Mouse (Mus musculus) T-helper 2 cell (primary cell): ENCODE measurements around the gene Cacna1a.

Source experiments
- in situ Hi-C: fragments of 300-600 bp; cut with MboI, MseI; formaldehyde crosslinking; loops from one replicate; pipeline ENCODE4 v1.15.1; 2025; ENCODE audit warnings: high pct_unique_total_duplicates

The Cacna1a gene

GRCm38 (mm10) chr8:84413886-84414851 is 25.9 kb downstream of the Cacna1a start:
- in situ Hi-C loops = no loop called here

DNA sequence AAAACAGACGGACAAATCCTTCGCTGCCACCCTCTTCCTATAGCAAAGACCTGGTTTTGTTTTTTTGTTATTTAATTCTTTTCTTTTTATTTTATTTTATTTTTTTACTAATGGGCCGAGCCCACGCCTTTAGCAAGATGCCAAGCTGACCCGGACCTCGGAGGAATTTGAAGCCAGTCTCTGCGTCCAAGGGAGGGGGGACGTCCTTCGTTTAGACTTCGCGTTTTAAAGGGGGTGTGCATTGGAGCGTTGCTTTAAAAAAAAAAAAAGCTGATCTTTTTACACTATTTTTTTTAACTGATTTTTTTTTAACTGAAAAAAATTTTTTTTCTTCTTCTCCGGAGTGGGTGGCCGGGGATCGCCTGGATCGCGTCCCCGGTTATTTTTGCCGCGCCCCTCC is 26.7 kb downstream of the Cacna1a start:
- in situ Hi-C loops = no loop called here

- in situ Hi-C loops = no loop called here
Observed at GRCm38 (mm10) chr8:84415378-84415898, 27.2 kb downstream of the Cacna1a start.

GRCm38 (mm10) chr8:84416041-84416440 is 27.8 kb downstream of the Cacna1a start:
- in situ Hi-C loops = no loop called here

DNA sequence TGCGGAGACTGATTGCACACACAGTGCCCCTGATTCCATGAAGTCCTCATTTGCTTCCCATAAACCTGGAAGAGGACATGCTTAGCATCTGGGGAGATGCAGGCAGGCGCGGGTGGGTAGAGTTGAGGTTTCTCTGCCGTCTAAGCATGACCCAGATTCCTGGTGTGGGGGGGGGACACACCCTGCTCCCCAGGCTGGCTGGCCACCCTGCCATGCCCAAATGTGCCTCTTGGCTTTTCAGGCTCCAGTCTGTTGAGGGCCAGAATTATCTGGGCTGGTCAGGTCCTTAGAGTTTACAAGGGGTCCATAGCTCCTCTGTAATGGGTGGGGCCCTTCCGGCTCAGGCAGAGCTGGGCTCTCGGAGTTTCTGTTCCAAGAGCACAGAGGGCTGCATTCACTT is 28.7 kb downstream of the Cacna1a start:
- in situ Hi-C loops = no loop called here

DNA sequence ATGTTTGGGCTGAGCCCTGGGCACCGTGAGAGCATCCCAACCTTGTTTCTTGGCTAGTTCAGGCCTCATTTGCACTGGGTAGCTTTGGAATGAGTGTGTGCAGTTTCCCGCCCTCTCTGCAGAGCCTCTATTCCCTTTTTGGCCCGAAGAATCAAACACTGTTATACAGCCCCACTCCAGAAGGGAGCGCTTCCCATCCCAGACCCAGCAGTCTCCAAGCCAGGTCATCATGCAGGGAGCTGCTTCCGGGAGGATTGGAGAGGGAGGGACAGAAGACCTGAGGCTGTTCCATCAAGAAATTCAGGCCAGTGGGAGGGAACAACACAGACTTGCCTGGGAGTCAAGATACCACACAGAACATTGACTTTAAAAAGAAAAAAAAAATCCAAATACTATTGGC is 29.6 kb downstream of the Cacna1a start:
- in situ Hi-C loops = no loop called here

GRCm38 (mm10) chr8:84424426-84424825 is 36.2 kb downstream of the Cacna1a start:
- in situ Hi-C loops = no loop called here

DNA sequence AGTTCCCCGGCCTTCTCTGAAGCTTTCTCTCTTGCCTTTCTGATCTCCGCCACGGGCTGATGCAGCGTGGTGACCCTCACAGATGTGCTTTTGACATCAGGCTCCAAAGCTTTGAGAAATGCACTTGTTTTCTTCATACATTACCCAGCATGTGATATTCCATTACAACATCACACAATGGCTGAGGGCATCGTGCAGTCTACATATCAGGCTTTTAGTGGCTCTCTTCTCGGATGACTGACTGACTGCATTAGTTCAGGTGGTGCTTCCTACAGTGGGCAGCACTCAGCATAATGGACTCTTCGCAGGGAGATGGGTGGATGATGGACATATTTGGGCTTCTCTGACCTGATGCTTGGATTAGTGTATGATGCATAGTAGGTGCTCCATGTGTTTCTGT is 37.8 kb downstream of the Cacna1a start:
- in situ Hi-C loops = no loop called here

DNA sequence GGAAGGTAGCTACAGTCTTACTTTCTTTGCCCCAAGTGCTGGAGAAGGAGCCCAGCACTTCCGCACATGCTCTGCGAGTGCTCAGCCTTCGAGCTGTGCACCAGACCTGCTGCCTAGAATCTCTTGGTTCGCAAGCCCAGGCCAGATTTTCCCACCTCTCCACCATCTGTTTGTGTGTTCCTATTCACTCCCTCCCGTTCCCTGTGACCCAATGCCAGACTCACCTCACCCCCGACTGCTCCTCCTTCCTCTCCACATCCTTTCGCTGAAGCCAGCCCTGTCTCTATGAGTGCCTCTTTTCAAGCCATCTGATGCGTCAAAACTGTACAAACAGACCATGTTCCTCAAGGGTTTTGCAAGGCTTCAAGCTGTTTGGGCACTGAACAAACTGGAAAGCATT is 38.3 kb downstream of the Cacna1a start:
- in situ Hi-C loops = no loop called here

- in situ Hi-C loops = no loop called here
Observed at GRCm38 (mm10) chr8:84428034-84428433, 39.8 kb downstream of the Cacna1a start.

DNA sequence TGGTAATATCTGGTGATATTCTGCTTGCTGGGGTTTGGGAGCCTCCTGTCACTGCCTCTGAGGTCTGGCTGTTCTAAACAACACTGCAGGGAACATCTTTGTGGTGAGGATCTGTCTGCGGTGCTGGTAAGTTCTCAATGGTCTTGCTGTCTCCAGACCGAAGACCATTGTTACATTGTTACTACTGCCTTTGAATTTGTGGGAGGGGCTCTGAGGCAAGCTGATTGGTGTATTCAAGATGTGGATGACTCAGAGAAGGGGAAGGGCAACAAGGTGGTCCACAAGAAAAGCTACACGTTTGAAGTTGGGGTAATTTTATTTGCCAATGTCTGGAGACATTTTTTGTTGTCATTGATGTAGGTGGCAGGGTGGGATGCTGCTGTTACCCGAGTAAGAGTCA is 40.8 kb downstream of the Cacna1a start:
- in situ Hi-C loops = no loop called here

GRCm38 (mm10) chr8:84429492-84429891 is 41.3 kb downstream of the Cacna1a start:
- in situ Hi-C loops = no loop called here

GRCm38 (mm10) chr8:84435370-84435769 is 47.1 kb downstream of the Cacna1a start:
- in situ Hi-C loops = no loop called here

- in situ Hi-C loops = no loop called here
Observed at GRCm38 (mm10) chr8:84439813-84440212, 51.6 kb downstream of the Cacna1a start.

DNA sequence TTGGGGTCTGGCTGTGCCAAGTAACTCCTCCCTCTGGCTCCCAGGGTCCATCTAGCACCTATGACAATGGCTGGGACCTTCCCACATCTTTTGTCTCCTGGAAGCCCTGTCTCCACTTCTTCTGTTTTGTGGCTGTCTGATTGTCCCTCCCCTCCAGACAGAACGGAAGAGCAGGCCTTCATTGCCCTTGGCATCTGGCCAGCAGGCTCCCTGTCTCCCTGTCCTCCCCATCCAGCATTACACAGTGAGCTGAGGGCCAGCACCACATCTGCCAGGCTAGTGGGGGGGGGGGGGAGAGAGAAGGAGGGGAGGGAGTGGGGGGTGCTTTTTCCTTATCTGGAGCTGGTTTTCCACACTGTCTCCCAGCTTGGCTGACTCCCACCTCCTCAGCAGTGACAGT is 53.8 kb downstream of the Cacna1a start:
- in situ Hi-C loops = no loop called here

DNA sequence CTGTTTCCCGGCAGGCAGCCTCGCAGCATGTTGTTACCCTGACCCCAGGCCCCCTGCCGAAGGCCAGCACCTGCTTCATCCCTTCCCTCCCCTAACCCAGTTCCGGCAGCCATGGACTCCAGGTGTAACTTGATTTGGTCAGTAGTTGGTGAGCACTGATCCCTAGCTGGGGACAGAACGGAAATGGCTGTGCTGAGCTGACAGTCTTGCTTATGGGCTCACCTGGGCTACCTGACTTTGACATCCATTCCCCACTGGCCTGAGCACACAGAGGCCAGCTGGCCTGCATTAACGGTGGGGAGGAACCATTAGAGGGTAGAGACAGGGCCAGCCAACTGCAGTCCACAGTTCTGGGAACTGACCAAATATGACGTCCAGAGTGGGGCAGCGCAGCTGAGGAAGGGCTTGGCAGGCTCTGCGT is 58.3 kb downstream of the Cacna1a start:
- in situ Hi-C loops = no loop called here

DNA sequence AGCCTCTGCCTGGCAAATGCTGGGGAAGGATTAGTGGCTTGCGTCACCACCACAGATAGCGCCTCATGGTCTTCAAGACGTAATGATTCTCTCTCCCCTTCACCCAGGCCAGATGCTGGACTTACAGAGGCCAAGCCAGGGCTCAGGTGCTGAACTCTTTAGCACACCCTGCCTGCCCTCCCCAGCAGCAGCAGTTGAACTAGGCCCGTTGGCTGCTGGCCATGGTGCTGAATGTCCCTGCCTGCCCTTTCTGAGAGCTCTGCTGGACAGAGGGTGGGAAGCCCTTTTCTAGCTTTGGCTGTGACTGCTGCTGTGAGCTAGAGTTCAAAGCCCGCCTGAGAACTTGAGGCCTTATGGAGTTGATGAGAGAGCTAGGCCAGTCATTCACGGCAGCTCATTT is 66.3 kb downstream of the Cacna1a start:
- in situ Hi-C loops = no loop called here

GRCm38 (mm10) chr8:84458853-84459252 is 70.6 kb downstream of the Cacna1a start:
- in situ Hi-C loops = no loop called here

DNA sequence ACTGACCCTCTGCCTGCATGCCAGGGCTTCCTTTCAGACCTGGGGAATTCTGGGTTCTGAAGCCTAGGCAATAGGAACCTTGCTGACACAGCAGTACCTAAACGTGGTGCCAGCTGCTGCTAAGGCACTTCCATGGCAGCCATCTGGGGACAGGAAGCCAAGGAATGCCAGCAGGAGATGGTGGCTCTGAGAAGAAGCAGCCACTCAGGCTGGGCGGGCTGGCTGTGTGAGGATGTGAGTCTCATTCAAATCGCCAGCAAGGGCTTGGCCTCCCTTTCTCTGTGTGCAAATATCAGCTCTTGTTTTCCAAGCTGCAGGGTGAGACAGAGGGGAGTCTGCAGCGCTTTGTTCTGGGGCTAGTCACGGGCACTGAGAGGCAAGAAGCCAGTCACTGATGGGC is 71.0 kb downstream of the Cacna1a start:
- in situ Hi-C loops = no loop called here

GRCm38 (mm10) chr8:84460698-84461097 is 72.5 kb downstream of the Cacna1a start:
- in situ Hi-C loops = loop anchor here (10.0 kb wide), 1 partner anchor 156 kb away; no protein-coding TSS in a partner anchor

DNA sequence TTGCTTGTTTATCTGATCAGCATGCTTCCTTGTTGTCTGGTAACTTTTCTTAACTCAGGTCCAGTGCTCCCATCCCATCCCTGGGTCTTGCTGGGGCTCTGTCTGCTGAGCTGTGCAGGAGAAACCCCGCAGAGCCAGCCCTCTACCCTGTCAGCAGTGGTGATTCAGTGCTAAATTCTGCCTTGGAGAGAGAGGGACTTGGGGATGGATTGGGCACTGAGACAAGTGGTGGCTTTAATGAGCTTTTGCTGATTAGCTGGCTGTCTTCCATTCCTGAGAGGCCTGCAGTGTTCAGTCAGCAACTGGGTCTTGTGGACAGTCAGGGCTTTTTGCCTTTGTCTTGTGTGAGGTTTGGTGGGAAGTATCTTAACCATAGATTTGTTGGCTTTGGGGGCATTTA is 78.7 kb downstream of the Cacna1a start:
- in situ Hi-C loops = loop anchor here (10.0 kb wide), 1 partner anchor 162 kb away; no protein-coding TSS in a partner anchor

DNA sequence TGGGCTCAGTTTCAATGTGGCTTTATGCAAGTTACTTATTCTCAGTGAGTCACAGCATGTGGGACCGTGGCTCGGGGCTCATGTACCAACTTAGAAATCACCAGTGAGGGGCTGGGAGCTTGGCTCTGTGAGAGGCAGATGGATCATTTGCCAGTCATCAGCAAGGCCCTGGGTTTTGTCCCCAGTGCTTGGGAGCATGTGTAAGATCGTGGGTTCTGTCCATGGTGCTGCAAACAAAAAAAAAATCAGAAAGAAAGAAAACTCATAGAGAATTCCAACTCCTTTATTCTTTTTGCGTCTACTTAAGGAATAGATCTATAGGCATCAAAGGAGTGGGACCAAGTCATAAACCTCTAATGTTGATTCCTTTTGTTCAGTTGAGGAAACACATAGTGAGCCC is 80.8 kb downstream of the Cacna1a start:
- in situ Hi-C loops = loop anchor here (10.0 kb wide), 1 partner anchor 164 kb away; no protein-coding TSS in a partner anchor
